Mouse (Mus musculus) MEL (cell line): ENCODE results near the gene Acad12. TPM values are rescaled to one million over a fixed set of nuclear protein-coding genes. Genes with fewer than 3 reads are reported as not detected.
A peak's percentile ranks its signal among the peaks of the same experiment; 100 is the strongest.

Experiments
- DNase-seq: peaks from one replicate; pipeline ENCODE4 v3.0.0; 2011; ENCODE audit warnings: low read depth, low spot score
- H3K27ac ChIP-seq: 2 replicates; pipeline ENCODE4 v1.5.1; 2012; ENCODE audit warnings: low read depth, mild to moderate bottlenecking, control low read depth, low read length, moderate library complexity; ENCODE audit not compliant: control insufficient read depth
- H3K27me3 ChIP-seq, 2 experiments: fragments of 150-350 bp in 1 of 2; sonication (generic) in 1 of 2; 2 replicates each; pipeline ENCODE4 v1.6.1; 2012; ENCODE audit warnings: low read length in 2 of 2, mild to moderate bottlenecking in 2 of 2, improper control_type of control experiment in 1 of 2, moderate library complexity in 1 of 2; ENCODE audit not compliant: insufficient read depth in 2 of 2, control insufficient read depth in 1 of 2
- H3K36me3 ChIP-seq, 2 experiments: 2 replicates each; pipeline ENCODE4 v1.6.1; 2012 to 2014; ENCODE audit warnings: low read length in 2 of 2, improper control_type of control experiment in 1 of 2, inconsistent platforms in 1 of 2, mild to moderate bottlenecking in 1 of 2; ENCODE audit not compliant: insufficient read depth in 2 of 2, control insufficient read depth in 1 of 2
- H3K4me1 ChIP-seq, 2 experiments: fragments of 150-350 bp in 1 of 2; sonication (generic) in 1 of 2; 2 replicates each; pipeline ENCODE4 v1.6.1; 2012; ENCODE audit warnings: low read length in 2 of 2, improper control_type of control experiment in 1 of 2, mild to moderate bottlenecking in 1 of 2; ENCODE audit not compliant: insufficient read depth in 2 of 2, control insufficient read depth in 1 of 2
- H3K4me3 ChIP-seq, 2 experiments: fragments of 150-350 bp in 1 of 2; sonication (generic) in 1 of 2; 2 replicates each; pipeline ENCODE4 v1.5.1; 2012; ENCODE audit warnings: low read depth in 2 of 2, low read length in 2 of 2, mild to moderate bottlenecking in 2 of 2, moderate library complexity in 2 of 2, control low read depth in 1 of 2, improper control_type of control experiment in 1 of 2; ENCODE audit not compliant: control insufficient read depth in 1 of 2, insufficient read depth in 1 of 2
- H3K79me2 ChIP-seq: 2 replicates; pipeline ENCODE4 v1.6.1; 2012; ENCODE audit warnings: mild to moderate bottlenecking, low read length, moderate library complexity; ENCODE audit not compliant: control insufficient read depth, poor library complexity, insufficient read depth
- H3K9ac ChIP-seq: 2 replicates; pipeline ENCODE4 v1.6.1; 2012; ENCODE audit warnings: low read depth, mild to moderate bottlenecking, control low read depth, low read length, moderate library complexity; ENCODE audit not compliant: control insufficient read depth, poor library complexity, severe bottlenecking
- H3K9me3 ChIP-seq: fragments of 150-350 bp; sonication (generic); replicated peaks from 2 replicates; pipeline ENCODE4 v1.6.1; 2012; ENCODE audit warnings: mild to moderate bottlenecking, low read length, improper control_type of control experiment, moderate library complexity; ENCODE audit not compliant: insufficient read depth
- BHLHE40 ChIP-seq: IDR thresholded peaks from 2 replicates; pipeline ENCODE4 v1.6.1; 2012; ENCODE audit warnings: low read depth, mild to moderate bottlenecking, inconsistent platforms, low read length, improper control_type of control experiment, borderline replicate concordance
- CTCF ChIP-seq, 3 experiments: IDR thresholded peaks in 2 of 3; conservative IDR thresholded peaks in 1 of 3; 2 replicates each; pipeline ENCODE4 v1.5.1; 2011 to 2012; ENCODE audit warnings: low read length in 3 of 3, low read depth in 2 of 3, mild to moderate bottlenecking in 2 of 3, improper control_type of control experiment in 1 of 3, inconsistent platforms in 1 of 3, mixed read lengths in 1 of 3, moderate library complexity in 1 of 3; ENCODE audit not compliant: control insufficient read depth in 1 of 3, insufficient read depth in 1 of 3, poor library complexity in 1 of 3, severe bottlenecking in 1 of 3
- ELF1 ChIP-seq: IDR thresholded peaks from 2 replicates; pipeline ENCODE4 v1.6.1; 2014; ENCODE audit warnings: low read depth, mild to moderate bottlenecking, inconsistent platforms, low read length, improper control_type of control experiment, moderate library complexity
- HCFC1 ChIP-seq: IDR thresholded peaks from 2 replicates; pipeline ENCODE4 v1.6.1; 2012; ENCODE audit warnings: low read depth, mild to moderate bottlenecking, inconsistent platforms, low read length, improper control_type of control experiment, moderate library complexity
- KAT2A ChIP-seq: conservative IDR thresholded peaks from 2 replicates; pipeline ENCODE4 v1.6.1; 2012; ENCODE audit warnings: low read depth, low read length, improper control_type of control experiment, inconsistent platforms
- MAX ChIP-seq: IDR thresholded peaks from 2 replicates; pipeline ENCODE4 v1.6.1; 2011; ENCODE audit warnings: low read length, improper control_type of control experiment
- MAZ ChIP-seq: IDR thresholded peaks from 2 replicates; pipeline ENCODE4 v1.6.1; 2012; ENCODE audit warnings: low read depth, mild to moderate bottlenecking, inconsistent platforms, low read length, improper control_type of control experiment
- MEF2A ChIP-seq: IDR thresholded peaks from 2 replicates; pipeline ENCODE4 v1.6.1; 2014; ENCODE audit warnings: low read depth, mild to moderate bottlenecking, inconsistent platforms, low read length, improper control_type of control experiment; ENCODE audit not compliant: poor library complexity, insufficient replicate concordance, severe bottlenecking; ENCODE audit errors: extremely low read depth
- MXI1 ChIP-seq: IDR thresholded peaks from 2 replicates; pipeline ENCODE4 v1.6.1; 2011; ENCODE audit warnings: mild to moderate bottlenecking, low read depth, low read length, improper control_type of control experiment
- MYB ChIP-seq: IDR thresholded peaks from 2 replicates; pipeline ENCODE4 v1.6.1; 2011; ENCODE audit warnings: mild to moderate bottlenecking, low read depth, low read length, improper control_type of control experiment
- MYC ChIP-seq: IDR thresholded peaks from 2 replicates; pipeline ENCODE4 v1.6.1; 2011; ENCODE audit warnings: low read depth, mild to moderate bottlenecking, low read length, improper control_type of control experiment, moderate library complexity
- NELFE ChIP-seq: IDR thresholded peaks from 2 replicates; pipeline ENCODE4 v1.6.1; 2011; ENCODE audit warnings: low read depth, low read length, improper control_type of control experiment
- POLR2A ChIP-seq, 2 experiments: IDR thresholded peaks; 2 replicates each; pipeline ENCODE4 v1.6.1; 2011 to 2012; ENCODE audit warnings: low read length in 2 of 2, mild to moderate bottlenecking in 2 of 2, control low read depth in 1 of 2, improper control_type of control experiment in 1 of 2, low read depth in 1 of 2, moderate library complexity in 1 of 2; ENCODE audit not compliant: control insufficient read depth in 1 of 2, insufficient read depth in 1 of 2, poor library complexity in 1 of 2
- POLR2AphosphoS5 ChIP-seq: IDR thresholded peaks from 2 replicates; pipeline ENCODE4 v1.6.1; 2012; ENCODE audit warnings: low read depth, borderline replicate concordance, mild to moderate bottlenecking, inconsistent platforms, low read length, moderate library complexity, mixed read lengths
- RAD21 ChIP-seq: IDR thresholded peaks from 2 replicates; pipeline ENCODE4 v1.6.1; 2011; ENCODE audit warnings: mild to moderate bottlenecking, low read depth, low read length, improper control_type of control experiment
- SIN3A ChIP-seq: IDR thresholded peaks from 2 replicates; pipeline ENCODE4 v1.6.1; 2012; ENCODE audit warnings: low read length, improper control_type of control experiment, inconsistent platforms
- SMC3 ChIP-seq: IDR thresholded peaks from 2 replicates; pipeline ENCODE4 v1.6.1; 2011; ENCODE audit warnings: low read depth, low read length, improper control_type of control experiment
- TAL1 ChIP-seq: IDR thresholded peaks from 2 replicates; pipeline ENCODE4 v1.6.1; 2012; ENCODE audit warnings: mild to moderate bottlenecking, inconsistent platforms, low read length, moderate library complexity, mixed read lengths
- TBP ChIP-seq: IDR thresholded peaks from 2 replicates; pipeline ENCODE4 v1.8.0; 2011; ENCODE audit warnings: low read depth, low read length, improper control_type of control experiment
- TCF12 ChIP-seq: IDR thresholded peaks from 2 replicates; pipeline ENCODE4 v1.6.1; 2014; ENCODE audit warnings: low read depth, mild to moderate bottlenecking, inconsistent platforms, low read length, improper control_type of control experiment, moderate library complexity
- USF1 ChIP-seq: IDR thresholded peaks from 2 replicates; pipeline ENCODE4 v1.6.1; 2014; ENCODE audit warnings: low read depth, mild to moderate bottlenecking, inconsistent platforms, low read length, improper control_type of control experiment, moderate library complexity
- USF2 ChIP-seq, 2 experiments: IDR thresholded peaks; 2 replicates each; pipeline ENCODE4 v1.6.1; 2011 to 2012; ENCODE audit warnings: improper control_type of control experiment in 2 of 2, low read length in 2 of 2, borderline replicate concordance in 1 of 2, inconsistent platforms in 1 of 2, low read depth in 1 of 2, mild to moderate bottlenecking in 1 of 2; ENCODE audit not compliant: insufficient read depth in 1 of 2
- ZC3H11A ChIP-seq: IDR thresholded peaks from 2 replicates; pipeline ENCODE4 v1.6.1; 2012; ENCODE audit warnings: low read depth, mild to moderate bottlenecking, inconsistent platforms, low read length, improper control_type of control experiment
- ZMIZ1 ChIP-seq: IDR thresholded peaks from 2 replicates; pipeline ENCODE4 v1.6.1; 2012; ENCODE audit warnings: low read depth, mild to moderate bottlenecking, inconsistent platforms, low read length, improper control_type of control experiment, moderate library complexity
- ZNF384 ChIP-seq: IDR thresholded peaks from 2 replicates; pipeline ENCODE4 v1.6.1; 2012; ENCODE audit warnings: low read depth, mild to moderate bottlenecking, inconsistent platforms, low read length, improper control_type of control experiment
- polyA plus RNA-seq, 2 experiments: library from polyadenylated mRNA; stranded (reverse) in 1 of 2; unstranded in 1 of 2; fragments of >175 nt in 1 of 2; fragments of >200 nt in 1 of 2; gene quantifications; 2 replicates each; pipeline versions ENCODE4 v1.2.1 to v1.2.4; 2012; ENCODE audit warnings: low replicate concordance in 2 of 2, low read depth in 1 of 2; ENCODE audit not compliant: insufficient read length in 2 of 2, insufficient read depth in 1 of 2, missing spikeins in 1 of 2
- total RNA-seq: library from RNA; depleted of rRNA; stranded (reverse); fragments of 300-350 nt; gene quantifications from 2 replicates; pipeline ENCODE4 v1.2.3, GENCODE M21; 2012

Gene Acad12
- total and polyA plus RNA-seq, 3 experiments: 2.6 to 6.4 TPM; not detected in 1

DNA sequence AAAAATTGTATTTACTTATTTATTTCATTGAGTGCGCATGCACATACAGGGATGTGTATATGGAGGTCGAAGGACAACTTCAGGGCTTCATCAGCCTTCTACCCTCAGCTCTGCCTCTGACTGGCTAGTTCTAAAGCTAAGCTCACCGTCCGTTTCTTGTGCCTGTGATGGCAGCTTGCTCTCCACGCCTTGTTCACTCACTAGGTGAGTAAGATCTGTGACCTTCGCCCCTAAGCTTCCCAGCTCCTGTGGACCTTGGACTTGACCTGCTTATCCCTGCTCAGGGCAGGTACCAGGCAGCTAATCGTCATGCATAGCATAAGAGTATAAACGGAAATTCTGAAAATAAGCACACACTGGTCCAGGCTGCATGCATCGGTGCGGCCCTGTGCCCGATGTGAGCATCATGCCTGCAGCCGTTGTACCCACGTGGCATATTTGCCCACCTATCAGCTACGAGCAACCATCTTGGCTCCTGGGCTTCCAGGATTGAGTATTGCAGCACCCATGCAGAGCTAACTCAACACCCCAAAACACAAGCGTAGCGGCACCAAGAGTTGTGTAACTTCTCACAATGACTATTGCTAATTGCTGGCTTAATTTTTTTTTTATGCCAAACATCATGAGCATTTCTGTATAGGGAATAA, 52.6 kb downstream of the Acad12 start:
- DNase-seq: no peak
- TF ChIP-seq MAZ (no peak), HCFC1 (no peak), USF1 (no peak), BHLHE40 (no peak), SMC3 (no peak), TBP (no peak), SIN3A (no peak), KAT2A (no peak), TCF12 (no peak), ZMIZ1 (no peak), CTCF (IDR thresholded peaks at IDR 0.05 in 2 of 3, conservative IDR thresholded peaks at IDR 0.05 in 1 of 3; ENCODE audit: control insufficient read depth in 1 of 3, insufficient read depth in 1 of 3, low read depth in 2 of 3, low read length in 3 of 3, poor library complexity in 1 of 3, severe bottlenecking in 1 of 3) (no peak)

DNA sequence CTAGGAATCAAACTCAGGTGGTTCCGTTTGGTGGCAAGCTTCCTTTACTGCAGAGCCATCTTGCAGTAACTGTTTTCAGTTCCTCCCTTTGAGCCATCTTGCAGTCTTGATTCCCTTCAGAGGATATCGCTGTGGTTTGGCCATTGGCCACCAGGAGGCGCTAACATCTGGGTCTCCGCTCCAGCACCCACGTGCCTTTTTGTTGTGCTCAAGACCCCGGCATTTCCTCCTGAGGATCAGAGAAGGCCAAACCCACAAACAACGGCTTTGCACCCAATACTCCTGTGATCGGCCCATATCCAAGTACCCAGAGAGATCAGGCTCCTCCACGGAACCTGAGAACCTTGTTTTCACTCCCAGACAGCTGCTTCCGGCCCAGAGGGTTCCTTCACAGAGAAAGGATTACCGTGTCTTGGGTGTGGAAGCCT, 54.3 kb downstream of the Acad12 start:
- peak; percentile 93 for DNase-seq
- peaks cover 0 to 3% of the 10 kb centered on the region in 2 experiments; a peak in 1 of 4 replicates for H3K27me3 ChIP-seq
- H3K9ac ChIP-seq: peak overlapping the region; percentile 57
- peaks cover 0 to 4% of the 10 kb centered on the region in 2 experiments; a peak in 1 of 4 replicates for H3K4me1 ChIP-seq
- no peaks in the 10 kb centered on the region for H3K9me3 ChIP-seq
- no peak for TF ChIP-seq ZNF384
- peak; percentile 81 for TF ChIP-seq ZC3H11A
- peak; percentile 98 for TF ChIP-seq MAX
- no peak for TF ChIP-seq TAL1
- peak; percentile 98 for TF ChIP-seq MXI1
- TF ChIP-seq HCFC1: peak; percentile 63
- TF ChIP-seq SMC3: peak; percentile 99
- no peak for TF ChIP-seq KAT2A
- peak; percentile 97 to 99 (median 98) for TF ChIP-seq CTCF (IDR thresholded peaks at IDR 0.05 in 2 of 3, conservative IDR thresholded peaks at IDR 0.05 in 1 of 3; ENCODE audit: control insufficient read depth in 1 of 3, insufficient read depth in 1 of 3, low read depth in 2 of 3, low read length in 3 of 3, poor library complexity in 1 of 3, severe bottlenecking in 1 of 3)
- 0 out of 2 replicates have a peak, but pooled peaks have one; percentile 40 for TF ChIP-seq ELF1
- TF ChIP-seq BHLHE40: peak; percentile 47; the same call in 1 of the 2 replicates
- 0 out of 2 replicates have a peak, but pooled peaks have one; percentile 26 for TF ChIP-seq ZMIZ1
- no peak for TF ChIP-seq MEF2A
- TF ChIP-seq TBP: peak; percentile 48; the same call in 1 of the 2 replicates
- TF ChIP-seq POLR2A (IDR thresholded peaks at IDR 0.05; ENCODE audit: control insufficient read depth in 1 of 2, insufficient read depth in 1 of 2, low read depth in 1 of 2, low read length in 2 of 2, poor library complexity in 1 of 2): peak in 1 of 2 experiments; percentile 29; a peak in 1 of 4 replicates
- 0 out of 4 replicates have a peak, but pooled peaks of 1 of the 2 experiments have one; percentile 11 for TF ChIP-seq USF2 (IDR thresholded peaks at IDR 0.05; ENCODE audit: borderline replicate concordance in 1 of 2, insufficient read depth in 1 of 2, low read depth in 1 of 2, low read length in 2 of 2)
- TF ChIP-seq POLR2AphosphoS5: no peak
- peak; percentile 86 for TF ChIP-seq USF1
- peak; percentile 98 for TF ChIP-seq SIN3A
- TF ChIP-seq MYC: peak; percentile 98
- TF ChIP-seq MYB: no peak
- peak; percentile 79 for TF ChIP-seq RAD21
- 0 out of 2 replicates have a peak, but pooled peaks have one; percentile 32 for TF ChIP-seq NELFE
- TF ChIP-seq MAZ: no peak
- H3K4me3 ChIP-seq: peak overlapping the region; percentile 20 to 30; a peak in 2 of 4 replicates
- H3K79me2 ChIP-seq: no peaks in the 10 kb centered on the region
- H3K36me3 ChIP-seq: no peaks in the 10 kb centered on the region
- H3K27ac ChIP-seq: no peak overlapping the region

More for the DNA sequence above, 52.6 kb downstream of the Acad12 start:
- no peak overlapping the region for H3K4me3 ChIP-seq
- H3K9ac ChIP-seq: no peak overlapping the region
- no peaks in the 10 kb centered on the region for H3K9me3 ChIP-seq
- H3K27me3 ChIP-seq: no peaks in the 10 kb centered on the region
- H3K4me1 ChIP-seq: peaks cover 0 to 4% of the 10 kb centered on the region in 2 experiments; a peak in 1 of 4 replicates
- peaks cover 0 to 3% of the 10 kb centered on the region in 2 experiments; a peak in 1 of 4 replicates for H3K36me3 ChIP-seq
- H3K79me2 ChIP-seq: no peaks in the 10 kb centered on the region
- H3K27ac ChIP-seq: no peak overlapping the region
